Mouse (Mus musculus) macrophage (primary cell): ENCODE measurements around the gene Herc4. TPM values are rescaled to one million over a fixed set of nuclear protein-coding genes. Genes with fewer than 3 reads are reported as not detected.

ENCODE experiments used
- H3K27ac ChIP-seq: fragments of 350-480 bp; formaldehyde crosslinking; 2 replicates; pipeline ENCODE4 v1.9.0; 2021
- H3K36me3 ChIP-seq: fragments of 350-480 bp; formaldehyde crosslinking; 2 replicates; pipeline ENCODE4 v1.9.0; 2021; ENCODE audit errors: inconsistent target
- H3K4me3 ChIP-seq: fragments of 350-480 bp; formaldehyde crosslinking; 2 replicates; pipeline ENCODE4 v1.9.0; 2021; ENCODE audit errors: inconsistent target
- H3K79me2 ChIP-seq: fragments of 350-480 bp; formaldehyde crosslinking; 2 replicates; pipeline ENCODE4 v1.9.0; 2021; ENCODE audit errors: inconsistent target
- WGBS: methylation state at CpG from one replicate; pipeline ENCODE4 v1.1.7; 2026; ENCODE audit warnings: inconsistent platforms; ENCODE audit not compliant: missing documents; 5-methylcytosine and 5-hydroxymethylcytosine counted together
- polyA plus RNA-seq: library from polyadenylated mRNA; stranded (reverse); fragments of 250-400 nt; gene quantifications from 3 replicates; pipeline ENCODE4 v1.2.4, GENCODE M21; 2018; ENCODE audit warnings: inconsistent platforms
- total RNA-seq, 78 experiments: library from RNA; depleted of rRNA; stranded (reverse); fragments of 250-400 nt; gene quantifications; 1 replicate in 9 of 78; 2 replicates in 24 of 78; 3 replicates in 43 of 78; 4 replicates in 2 of 78; pipeline ENCODE4 v1.2.4; 2018; ENCODE audit warnings: inconsistent platforms in 56 of 78

Gene Herc4
- 100 to 1,000 TPM; 139 to 422 (median 268) TPM for total RNA-seq (2018; cell fraction: chromatin; rRNA removed)
- 10 to 100 TPM; 26.4 to 49.2 (median 36.1) TPM for total RNA-seq (2018; cell fraction: cytosol; rRNA removed)
- 100 to 1,000 TPM in 24 of 26 experiments, 10 to 100 TPM in 2; 92.3 to 262 (median 147) TPM for total RNA-seq (2018; cell fraction: nucleus; rRNA removed)
- polyA plus RNA-seq, result 24.3 to 43.8 TPM (median 40.5 TPM) in 3 replicates

- peaks cover 44% of the 10 kb centered on the region for H3K79me2 ChIP-seq
- H3K27ac ChIP-seq, result peak within 1 kb of the TSS; percentile 72
- H3K4me3 ChIP-seq, result peak within 1 kb of the TSS; percentile 73
- H3K36me3 ChIP-seq, result no peaks in the 10 kb centered on the region
- WGBS, result under 1% methylated on average over 37 of the region's 44 CpGs
These were observed at the start of gene Herc4 for GRCm38 (mm10) chr10:63243493-63244054. Herc4 (plus strand) TSS chr10:63243810.

GRCm38 (mm10) chr10:63199008-63199407, 44.6 kb upstream of the Herc4 start:
- Histone ChIP-seq H3K4me3 (no peak overlapping the region), H3K79me2 (no peaks in the 10 kb centered on the region), H3K27ac (no peak overlapping the region), H3K36me3 (no peaks in the 10 kb centered on the region)
- WGBS, result 96% methylated on average over 4 of the region's 4 CpGs

GRCm38 (mm10) chr10:63201534-63201933, 42.1 kb upstream of the Herc4 start:
- no peak overlapping the region for H3K27ac ChIP-seq
- WGBS, result 88% methylated on average over 8 of the region's 8 CpGs
- no peaks in the 10 kb centered on the region for H3K36me3 ChIP-seq
- H3K4me3 ChIP-seq, result no peak overlapping the region
- H3K79me2 ChIP-seq, result no peaks in the 10 kb centered on the region

GRCm38 (mm10) chr10:63203002-63203401, 40.6 kb upstream of the Herc4 start:
- Histone ChIP-seq H3K4me3 (no peak overlapping the region), H3K79me2 (no peaks in the 10 kb centered on the region), H3K36me3 (no peaks in the 10 kb centered on the region), H3K27ac (no peak overlapping the region)
- WGBS, result 83% methylated on average over 3 of the region's 3 CpGs

- Histone ChIP-seq H3K27ac (no peak within 1 kb of the TSS), H3K36me3 (no peaks in the 10 kb centered on the region), H3K4me3 (no peak within 1 kb of the TSS), H3K79me2 (no peaks in the 10 kb centered on the region)
- 96% methylated on average over 15 of the region's 15 CpGs for WGBS
These were observed 39.9 kb upstream of the Herc4 start, which contains the start of gene Mypn for GRCm38 (mm10) chr10:63203728-63204127. Mypn (minus strand) TSS chr10:63203952.

- WGBS, result 82% methylated on average over 6 of the region's 6 CpGs
- Histone ChIP-seq H3K27ac (no peak overlapping the region), H3K79me2 (no peaks in the 10 kb centered on the region), H3K36me3 (no peaks in the 10 kb centered on the region), H3K4me3 (no peak overlapping the region)
These were observed 34.7 kb upstream of the Herc4 start for GRCm38 (mm10) chr10:63208871-63209270.

- H3K36me3 ChIP-seq, result no peaks in the 10 kb centered on the region
- H3K4me3 ChIP-seq, result no peak overlapping the region
- no peaks in the 10 kb centered on the region for H3K79me2 ChIP-seq
- H3K27ac ChIP-seq, result no peak overlapping the region
- 87% methylated on average over 7 of the region's 7 CpGs for whole genome bisulfite sequencing
These were observed 22.4 kb upstream of the Herc4 start for GRCm38 (mm10) chr10:63221081-63221783.

- no peak overlapping the region for H3K27ac ChIP-seq
- WGBS, result 87% methylated on average over 12 of the region's 12 CpGs
- no peak overlapping the region for H3K4me3 ChIP-seq
- no peaks in the 10 kb centered on the region for H3K79me2 ChIP-seq
- H3K36me3 ChIP-seq, result no peaks in the 10 kb centered on the region
These were observed 19.3 kb upstream of the Herc4 start for GRCm38 (mm10) chr10:63224341-63224740.

- no peaks in the 10 kb centered on the region for H3K79me2 ChIP-seq
- H3K36me3 ChIP-seq, result no peaks in the 10 kb centered on the region
- H3K4me3 ChIP-seq, result no peak overlapping the region
- no peak overlapping the region for H3K27ac ChIP-seq
- 89% methylated on average over 7 of the region's 7 CpGs for WGBS
These were observed 13.3 kb upstream of the Herc4 start for GRCm38 (mm10) chr10:63230266-63230665.

GRCm38 (mm10) chr10:63230854-63231253, 12.8 kb upstream of the Herc4 start:
- H3K27ac ChIP-seq, result no peak overlapping the region
- H3K4me3 ChIP-seq, result no peak overlapping the region
- no peaks in the 10 kb centered on the region for H3K79me2 ChIP-seq
- H3K36me3 ChIP-seq, result no peaks in the 10 kb centered on the region
- 33% methylated on average over 3 of the region's 5 CpGs for WGBS

- no peak overlapping the region for H3K4me3 ChIP-seq
- H3K27ac ChIP-seq, result no peak overlapping the region
- no peaks in the 10 kb centered on the region for H3K36me3 ChIP-seq
- WGBS, result 59% methylated on average over 5 of the region's 5 CpGs
- H3K79me2 ChIP-seq, result no peaks in the 10 kb centered on the region
These were observed 12.0 kb upstream of the Herc4 start for GRCm38 (mm10) chr10:63231630-63232029.

- Histone ChIP-seq H3K4me3 (no peak overlapping the region), H3K79me2 (no peaks in the 10 kb centered on the region), H3K27ac (no peak overlapping the region), H3K36me3 (no peaks in the 10 kb centered on the region)
- 93% methylated on average over 5 of the region's 5 CpGs for WGBS
These were observed 9.5 kb upstream of the Herc4 start for GRCm38 (mm10) chr10:63234133-63234532.

- Histone ChIP-seq H3K4me3 (no peak overlapping the region), H3K27ac (no peak overlapping the region), H3K79me2 (no peaks in the 10 kb centered on the region), H3K36me3 (no peaks in the 10 kb centered on the region)
- WGBS, result 70% methylated on average over 8 of the region's 8 CpGs
These were observed 7.7 kb upstream of the Herc4 start for GRCm38 (mm10) chr10:63235889-63236288.

GRCm38 (mm10) chr10:63236663-63237062, 6.9 kb upstream of the Herc4 start:
- Histone ChIP-seq H3K27ac (no peak overlapping the region), H3K79me2 (no peaks in the 10 kb centered on the region), H3K4me3 (no peak overlapping the region), H3K36me3 (no peaks in the 10 kb centered on the region)
- 98% methylated on average over 5 of the region's 6 CpGs for WGBS

- Histone ChIP-seq H3K27ac (no peak overlapping the region), H3K79me2 (no peaks in the 10 kb centered on the region), H3K36me3 (no peaks in the 10 kb centered on the region), H3K4me3 (no peak overlapping the region)
- 93% methylated on average over 2 of the region's 2 CpGs for WGBS
These were observed 6.4 kb upstream of the Herc4 start for GRCm38 (mm10) chr10:63237206-63237605.
